ENCODE assay signal across 17 mouse cellular contexts in genomic region chr10:52996886-52997285, GRCm38 (mm10).
"Had no signal": no experiment of that assay in that cellular context is flagged by ENCODE, and none has a peak within 500 bp of the region (broad histone marks: within the 10 kb centered on the region; RNA-seq: fewer than 3 reads in every experiment).

No protein-coding gene starts in this region.

- H3K4me2 ChIP-seq: kidney, embryonic 15.5 days; liver, embryonic 13.5 days; midbrain, embryonic 13.5 days; neural tube, embryonic 12.5 days; neural tube, embryonic 15.5 days; stomach, embryonic 15.5 days had no signal

- H3K9ac ChIP-seq: kidney, embryonic 15.5 days; liver, embryonic 13.5 days; midbrain, embryonic 13.5 days; neural tube, embryonic 12.5 days; neural tube, embryonic 15.5 days; stomach, embryonic 15.5 days had no signal

- DNase-seq: kidney, adult 8-10 months; kidney, postnatal 10 days; kidney, postnatal 36 days; layer of hippocampus, postnatal 36 days; liver, embryonic 13.5 days; lung, adult 2 months; lung, postnatal 14 days; lung, postnatal 4 days; right cerebral cortex, postnatal 25 days; spleen, adult 18-20 months; thymus, postnatal 25 days had no signal

- H3K27ac ChIP-seq: kidney, embryonic 15.5 days; left cerebral cortex, adult 2 months; liver, embryonic 13.5 days; midbrain, embryonic 13.5 days; neural tube, embryonic 12.5 days; neural tube, embryonic 15.5 days; stomach, embryonic 15.5 days had no signal

- H3K27me3 ChIP-seq: kidney, embryonic 15.5 days; liver, embryonic 13.5 days; midbrain, embryonic 13.5 days; neural tube, embryonic 12.5 days; neural tube, embryonic 15.5 days; stomach, embryonic 15.5 days had no signal

- ATAC-seq: midbrain, embryonic 13.5 days had no signal

- H3K4me1 ChIP-seq: kidney, embryonic 15.5 days; liver, embryonic 13.5 days; midbrain, embryonic 13.5 days; neural tube, embryonic 12.5 days; neural tube, embryonic 15.5 days; stomach, embryonic 15.5 days had no signal

- H3K9me3 ChIP-seq: kidney, embryonic 15.5 days; liver, embryonic 13.5 days; midbrain, embryonic 13.5 days; neural tube, embryonic 12.5 days; neural tube, embryonic 15.5 days; stomach, embryonic 15.5 days had no signal

- H3K36me3 ChIP-seq: kidney, embryonic 15.5 days; liver, embryonic 13.5 days; midbrain, embryonic 13.5 days; neural tube, embryonic 12.5 days; neural tube, embryonic 15.5 days; stomach, embryonic 15.5 days had no signal

- H3K4me3 ChIP-seq: kidney, embryonic 15.5 days; left cerebral cortex, adult 2 months; liver, embryonic 13.5 days; midbrain, embryonic 13.5 days; neural tube, embryonic 12.5 days; neural tube, embryonic 15.5 days; stomach, embryonic 15.5 days had no signal
